Mouse (Mus musculus) heart, adult 10 weeks (tissue): ENCODE measurements around the gene Pafah1b3. TPM values are rescaled to one million over a fixed set of nuclear protein-coding genes. Genes with fewer than 3 reads are reported as not detected.

Experiments
- polyA plus RNA-seq: library from polyadenylated mRNA; stranded (reverse); fragments of 350-450 nt; fragmentation: Illumina TruSeq; extraction: RNeasy Lipid Tissue Mini Kit (QIAGEN cat#74804); gene quantifications from one replicate; pipeline ENCODE4 v1.2.3, GENCODE M21; 2014; ENCODE audit warnings: low read depth, low replicate concordance

Pafah1b3 gene
- polyA plus RNA-seq, result 2.6 TPM

DNA sequence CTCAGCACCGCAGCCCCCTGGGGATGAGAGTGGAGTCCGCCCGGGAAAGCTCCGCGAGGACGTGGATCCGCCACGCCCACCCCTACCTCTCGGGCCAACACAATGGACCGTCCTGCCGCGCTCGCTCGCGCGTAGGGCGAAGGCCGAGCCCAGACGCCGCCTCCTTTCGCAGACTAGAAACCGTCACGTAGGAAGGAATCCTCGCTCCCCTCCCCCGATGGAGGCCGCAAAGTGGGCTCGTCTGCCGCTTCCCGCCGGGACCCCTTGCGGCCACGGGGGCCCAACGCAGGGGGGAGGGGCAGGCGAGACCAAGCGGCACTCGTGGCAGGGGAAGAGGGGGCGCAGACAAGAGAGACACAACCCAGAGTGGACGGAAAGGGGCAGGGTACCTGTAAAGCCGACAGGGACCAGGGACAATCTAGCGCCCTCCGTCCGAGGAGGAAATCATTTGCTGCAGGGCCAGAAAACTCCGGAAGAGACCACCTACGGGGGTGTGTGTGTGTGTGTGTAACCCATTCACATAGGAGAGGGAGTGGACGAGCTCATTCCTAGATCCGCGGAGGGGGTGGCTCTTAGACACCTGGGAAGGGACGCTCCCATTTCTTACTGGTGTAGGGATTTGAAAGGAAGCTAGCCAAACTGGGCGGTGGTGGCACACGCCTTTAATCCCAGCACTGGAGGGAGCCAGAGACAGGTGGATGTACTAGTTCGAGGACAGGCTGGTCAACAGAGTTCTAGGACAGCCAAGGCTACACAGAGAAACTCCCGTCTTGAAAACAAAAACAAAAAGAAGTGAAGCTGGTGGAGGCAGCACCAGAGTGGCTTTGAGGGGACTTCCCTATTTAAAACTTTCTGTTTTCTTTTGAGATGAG lies at the start of gene Pafah1b3:
Gene Pafah1b3 (minus strand): TSS at position 533 of the 872 bp plus-strand sequence.

GRCm38 (mm10) chr7:25316532-25317445 lies 19.0 kb upstream of the Pafah1b3 start, which contains the start of gene Megf8:
Megf8 (plus strand) TSS chr7:25317164.

GRCm38 (mm10) chr7:25305956-25306613 lies 8.3 kb upstream of the Pafah1b3 start, which contains the start of gene Tmem145:
Tmem145 (plus strand) TSS chr7:25306106.

GRCm38 (mm10) chr7:25301063-25301462 lies 3.3 kb upstream of the Pafah1b3 start, which contains the start of gene Prr19:
Prr19 (plus strand) TSS chr7:25301411.

DNA sequence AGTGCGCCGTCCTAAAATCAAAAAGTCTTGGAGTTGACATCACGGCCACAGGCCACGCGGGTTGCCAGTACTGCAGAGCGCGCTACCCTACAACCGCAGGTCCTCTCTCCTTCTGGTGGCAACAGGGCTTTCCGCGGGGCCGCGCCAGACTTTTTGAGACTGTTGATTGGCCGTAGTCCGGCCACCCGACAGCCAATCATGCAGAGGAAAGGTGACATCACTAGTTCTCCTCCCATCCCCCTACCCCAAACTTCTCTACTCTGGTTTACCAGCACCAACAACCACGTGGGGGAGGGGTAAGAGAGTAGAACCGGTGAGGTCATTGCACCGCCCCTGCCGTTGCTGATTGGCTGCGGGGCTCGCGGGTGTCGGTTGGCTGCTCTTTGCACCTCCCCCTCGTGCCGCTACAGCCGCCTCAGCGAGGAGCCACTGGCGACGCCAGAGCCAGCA lies 30.5 kb downstream of the Pafah1b3 start, which contains the start of gene Cic:
Gene Cic (plus strand): TSS at position 404 of the 450 bp plus-strand sequence.

DNA sequence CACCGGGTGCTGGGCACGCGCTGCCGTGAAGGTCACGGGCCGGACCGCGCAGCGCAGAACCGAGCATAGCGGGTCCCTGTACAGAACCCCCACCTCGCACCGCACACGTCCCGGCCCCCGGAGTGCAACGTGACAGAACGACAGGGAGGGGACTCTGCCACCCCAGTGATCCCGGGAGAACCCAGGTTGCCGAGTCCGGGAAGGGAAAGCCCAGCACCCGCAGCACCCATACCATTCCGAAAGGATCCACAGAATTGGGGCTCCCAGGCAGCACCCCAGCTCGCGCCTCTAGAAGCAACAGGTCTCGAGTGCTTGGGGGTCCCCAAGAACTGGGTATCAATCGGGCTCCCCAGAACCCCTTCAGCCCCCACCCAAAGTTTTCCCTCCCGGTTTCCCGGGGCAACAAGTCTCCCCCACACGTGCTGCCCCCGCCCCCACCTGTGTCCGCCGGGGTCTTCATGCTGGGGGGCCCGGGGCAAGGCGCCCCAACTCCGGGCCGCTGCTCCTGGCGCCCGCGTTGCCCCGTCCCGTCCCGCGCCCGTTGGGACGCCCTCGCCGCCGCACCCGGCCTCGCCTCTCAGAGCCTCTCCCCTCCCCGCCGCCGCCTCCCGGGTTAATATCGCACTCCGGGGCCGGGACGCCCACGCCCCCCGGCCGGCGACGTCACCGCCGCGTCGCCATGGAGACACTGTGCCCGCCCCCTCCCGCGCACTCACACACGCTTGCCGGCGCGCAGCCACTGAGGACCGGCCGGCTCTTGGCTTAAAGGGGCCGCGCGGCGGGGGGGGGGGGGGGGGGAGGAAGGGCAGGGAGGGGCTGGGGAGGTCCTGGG lies 47.4 kb downstream of the Pafah1b3 start, which contains the start of gene Erf:
Gene Erf (minus strand): TSS at position 621 of the 832 bp plus-strand sequence.

Other genes starting within 250 kb of the Pafah1b3 start
- 5.2 TPM for gene Grik5, start 225.6 kb downstream of the Pafah1b3 start, polyA plus RNA-seq
- 6.4 TPM for gene Zfp574, start 225.4 kb downstream of the Pafah1b3 start, polyA plus RNA-seq
- 0.84 TPM for gene Pou2f2, start 118.3 kb downstream of the Pafah1b3 start, polyA plus RNA-seq
- gene Dedd2, start 77.4 kb downstream of the Pafah1b3 start, polyA plus RNA-seq, result 14.2 TPM
- gene Zfp526, start 76.6 kb downstream of the Pafah1b3 start, polyA plus RNA-seq, result 6.4 TPM
- 67.0 TPM for gene Gsk3a, start 60.1 kb downstream of the Pafah1b3 start, polyA plus RNA-seq
- gene Erf, start 47.2 kb downstream of the Pafah1b3 start, polyA plus RNA-seq, result 10.7 TPM
- 47.8 TPM for gene Cic, start 30.3 kb downstream of the Pafah1b3 start, polyA plus RNA-seq
- not detected for gene Prr19, start 3.4 kb upstream of the Pafah1b3 start, polyA plus RNA-seq
- not detected for gene Tmem145, start 8.1 kb upstream of the Pafah1b3 start, polyA plus RNA-seq
- gene Megf8, start 19.2 kb upstream of the Pafah1b3 start, polyA plus RNA-seq, result 19.9 TPM
- gene Cnfn, start 71.7 kb upstream of the Pafah1b3 start, polyA plus RNA-seq, result not detected
- gene Lipe, start 100.7 kb upstream of the Pafah1b3 start, polyA plus RNA-seq, result 50.7 TPM
- gene Cxcl17, start 114.9 kb upstream of the Pafah1b3 start, polyA plus RNA-seq, result not detected
- gene Ceacam1, start 179.6 kb upstream of the Pafah1b3 start, polyA plus RNA-seq, result 17.6 TPM
- gene Ceacam2, start 241.9 kb upstream of the Pafah1b3 start, polyA plus RNA-seq, result 0.58 TPM